In the genomic region with DNA sequence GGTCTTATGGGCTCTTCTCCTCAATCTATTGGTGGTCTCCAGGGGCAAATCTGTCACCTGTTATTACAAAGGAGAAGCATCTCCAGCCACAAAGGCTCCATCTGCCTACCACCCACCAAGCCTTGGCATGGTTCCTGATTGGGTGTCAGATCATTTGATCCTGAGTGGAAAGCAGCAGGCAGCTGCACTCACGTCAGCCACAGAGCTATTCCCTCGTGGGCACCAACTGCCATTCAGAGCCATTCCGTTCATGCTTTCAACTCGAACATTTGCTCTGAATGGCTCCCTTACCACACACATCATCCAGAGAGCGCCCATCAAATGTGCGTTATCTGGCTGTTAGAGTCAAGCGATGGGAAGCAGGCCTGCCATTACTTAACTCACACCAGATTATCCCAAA, we compare ENCODE assay signal across 12 mouse cellular contexts.
DNase-seq lines count a peak whose midpoint lies in the region; ATAC-seq and TF ChIP-seq lines count a peak whose summit lies in the region.
"Had no signal": no experiment of that assay in that cellular context is flagged by ENCODE, and none has a peak within 500 bp of the region (broad histone marks: within the 10 kb centered on the region; RNA-seq: fewer than 3 reads in every experiment).

No protein-coding gene starts in this region.

- H3K4me1 ChIP-seq in forebrain, postnatal 0 days (ENCODE audit: insufficient read depth), result no peaks in the 10 kb centered on the region
- H3K4me1 ChIP-seq in forebrain, embryonic 15.5 days, result no peaks in the 10 kb centered on the region
- H3K4me1 ChIP-seq: lung, embryonic 15.5 days had no signal

- peak; percentile 59 for DNase-seq in forebrain, postnatal 0 days
- DNase-seq in MN1 (ENCODE audit: low spot score), result peak; percentile 79
- DNase-seq in cerebellum, postnatal 10 days, result peak; percentile 81 to 85
- DNase-seq in layer of hippocampus, postnatal 14 days (ENCODE audit: low spot score in 2 of 2), result peak; percentile 40 to 69
- DNase-seq in ovary, postnatal 14 days (ENCODE audit: low spot score), result no peak
- no peak for DNase-seq in heart, postnatal 36 days
- no peak for DNase-seq in adrenal gland, adult 8-10 months
- DNase-seq: gastrocnemius, adult 2 months; thymus, adult 2 months had no signal

- H3K9ac ChIP-seq in forebrain, postnatal 0 days, result no peak overlapping the region
- H3K9ac ChIP-seq in forebrain, embryonic 15.5 days (replicated peaks), result no peak overlapping the region
- H3K9ac ChIP-seq: lung, embryonic 15.5 days had no signal

- peaks cover 9% of the 10 kb centered on the region; the same call in 1 of the 2 replicates for H3K36me3 ChIP-seq in forebrain, postnatal 0 days (ENCODE audit: insufficient read depth)
- H3K36me3 ChIP-seq in forebrain, embryonic 15.5 days, result peaks cover 7% of the 10 kb centered on the region
- H3K36me3 ChIP-seq: lung, embryonic 15.5 days had no signal

- no peak overlapping the region for H3K4me2 ChIP-seq in forebrain, postnatal 0 days (ENCODE audit: low read depth)
- H3K4me2 ChIP-seq in forebrain, embryonic 15.5 days (replicated peaks), result no peak overlapping the region
- H3K4me2 ChIP-seq: lung, embryonic 15.5 days had no signal

- ATAC-seq in forebrain, postnatal 0 days, result peak; percentile 87
- no peak; the same call in 1 of the 2 replicates for ATAC-seq in forebrain, embryonic 15.5 days (replicated peaks)

- no peak overlapping the region for H3K27ac ChIP-seq in forebrain, postnatal 0 days (ENCODE audit: low read depth, low read length)
- no peak overlapping the region for H3K27ac ChIP-seq in forebrain, embryonic 15.5 days (replicated peaks)
- H3K27ac ChIP-seq: gastrocnemius, adult 2 months; left cerebral cortex, adult 2 months; lung, embryonic 15.5 days had no signal

- TF ChIP-seq CTCF in forebrain, postnatal 0 days (IDR thresholded peaks at IDR 0.05; ENCODE audit: low read depth), result no peak

- H3K9me3 ChIP-seq in forebrain, postnatal 0 days (ENCODE audit: low read length), result no peaks in the 10 kb centered on the region
- H3K9me3 ChIP-seq in forebrain, embryonic 15.5 days, result no peaks in the 10 kb centered on the region
- H3K9me3 ChIP-seq: lung, embryonic 15.5 days had no signal

- H3K27me3 ChIP-seq in forebrain, postnatal 0 days (ENCODE audit: insufficient read depth, low read length), result no peaks in the 10 kb centered on the region
- no peaks in the 10 kb centered on the region for H3K27me3 ChIP-seq in forebrain, embryonic 15.5 days
- H3K27me3 ChIP-seq: lung, embryonic 15.5 days had no signal

- WGBS in forebrain, postnatal 0 days, result 36% methylated on average over 7 of the region's 7 CpGs
- WGBS in forebrain, embryonic 15.5 days, result 36% methylated on average over 7 of the region's 7 CpGs

- intact Hi-C loops in heart, postnatal 36 days (cut with DNase I), result no loop called here

- H3K4me3 ChIP-seq in forebrain, postnatal 0 days (ENCODE audit: low read depth, low read length), result no peak overlapping the region
- H3K4me3 ChIP-seq in forebrain, embryonic 15.5 days, result no peak overlapping the region
- H3K4me3 ChIP-seq: gastrocnemius, adult 2 months; left cerebral cortex, adult 2 months; lung, embryonic 15.5 days had no signal

Comparison
In these comparisons a context has a peak if more than half of its experiments do, and no peak if none do; other contexts are left out.
1. DNase-seq: peak in forebrain, postnatal 0 days (single experiment), MN1 (single experiment), cerebellum, postnatal 10 days (2 of 2) and layer of hippocampus, postnatal 14 days (2 of 2); none in ovary, postnatal 14 days (single experiment), heart, postnatal 36 days (0 of 2) and adrenal gland, adult 8-10 months (single experiment).